Mouse (Mus musculus) midbrain, embryonic 12.5 days (tissue): ENCODE results near the gene Clic1. TPM values are rescaled to one million over a fixed set of nuclear protein-coding genes. Genes with fewer than 3 reads are reported as not detected.
"Not testable (repeated sequence)": the region's sequence is repeated elsewhere in the genome, so short reads cannot be mapped to it uniquely, and the experiment has no call there.

Experiments
- ATAC-seq: fragments of 200-750 bp; cut with Nextera tagmentation; 2 replicates; pipeline ENCODE4 v1.8.0; 2017; ENCODE audit warnings: low read depth, moderate TSS enrichment, moderate library complexity; ENCODE audit not compliant: low FRiP score
- H3K27ac ChIP-seq: fragments of 300-500 bp; sonication (generic); replicated peaks from 2 replicates; pipeline ENCODE4 v1.5.1; 2016; ENCODE audit warnings: mild to moderate bottlenecking
- H3K27me3 ChIP-seq: fragments of 300-500 bp; sonication (generic); 2 replicates; pipeline ENCODE4 v1.6.1; 2016; ENCODE audit warnings: mild to moderate bottlenecking
- H3K36me3 ChIP-seq: fragments of 300-500 bp; sonication (generic); 2 replicates; pipeline ENCODE4 v1.6.1; 2016
- H3K4me1 ChIP-seq: fragments of 300-500 bp; sonication (generic); 2 replicates; pipeline ENCODE4 v1.6.1; 2016
- H3K4me2 ChIP-seq: fragments of 300-500 bp; sonication (generic); replicated peaks from 2 replicates; pipeline ENCODE4 v1.6.1; 2016; ENCODE audit warnings: mild to moderate bottlenecking, moderate library complexity
- H3K4me3 ChIP-seq: fragments of 300-500 bp; sonication (generic); 2 replicates; pipeline ENCODE4 v1.5.1; 2016; ENCODE audit warnings: mild to moderate bottlenecking
- H3K9ac ChIP-seq: fragments of 300-500 bp; sonication (generic); replicated peaks from 2 replicates; pipeline ENCODE4 v1.6.1; 2016; ENCODE audit warnings: mild to moderate bottlenecking, moderate library complexity
- H3K9me3 ChIP-seq: fragments of 300-500 bp; sonication (generic); 2 replicates; pipeline ENCODE4 v1.6.1; 2016; ENCODE audit warnings: mild to moderate bottlenecking
- WGBS: fragments of 180-500 bp; shearing (Covaris S2); methylation state at CpG from one replicate; pipeline ENCODE4 v1.1.7; 2016; 5-methylcytosine and 5-hydroxymethylcytosine counted together
- polyA plus RNA-seq: library from polyadenylated mRNA; unstranded; fragments of >200 nt; fragmentation: Nextera tagmentation; extraction: Ambion mirVana; gene quantifications from 2 replicates; pipeline ENCODE4 v1.2.1, GENCODE M21; 2016

Clic1 gene
- 145 and 165 TPM in 2 replicates for polyA plus RNA-seq

GRCm38 (mm10) chr17:35049561-35050016 lies at the start of gene Clic1:
Gene Clic1, plus strand, starts transcription at chr17:35049966.
- ATAC-seq = no peak
- peaks cover 65% of the 10 kb centered on the region for H3K4me1 ChIP-seq
- 2% methylated on average over 11 of the region's 11 CpGs for WGBS

GRCm38 (mm10) chr17:35000717-35001451 lies 48.9 kb upstream of the Clic1 start, which contains the start of gene Vars:
Gene Vars, plus strand, starts transcription at chr17:35000987.
- H3K36me3 ChIP-seq = peaks cover 32% of the 10 kb centered on the region
- H3K27ac ChIP-seq = peak within 1 kb of the TSS; percentile 97
- WGBS = under 1% methylated on average over 83 of the region's 83 CpGs
- H3K27me3 ChIP-seq = no peaks in the 10 kb centered on the region
- peak within 1 kb of the TSS; percentile 100 for H3K4me2 ChIP-seq
- ATAC-seq = peak; percentile 91
- H3K4me1 ChIP-seq = peaks cover 47% of the 10 kb centered on the region
- H3K9ac ChIP-seq = peak within 1 kb of the TSS; percentile 93
- peak within 1 kb of the TSS; percentile 92 for H3K4me3 ChIP-seq
- H3K9me3 ChIP-seq = no peaks in the 10 kb centered on the region

More at GRCm38 (mm10) chr17:35049561-35050016, at the start of gene Clic1:
- H3K9me3 ChIP-seq = 0 out of 2 replicates have a peak, but pooled peaks cover 4% of the 10 kb centered on the region
- H3K36me3 ChIP-seq = peaks cover 18% of the 10 kb centered on the region
- peak within 1 kb of the TSS; percentile 93 for H3K27ac ChIP-seq
- H3K4me2 ChIP-seq = peak within 1 kb of the TSS; percentile 67
- peak within 1 kb of the TSS; percentile 52 for H3K4me3 ChIP-seq
- no peaks in the 10 kb centered on the region for H3K27me3 ChIP-seq
- peak within 1 kb of the TSS; percentile 83 for H3K9ac ChIP-seq

GRCm38 (mm10) chr17:35001452-35002152 lies 48.2 kb upstream of the Clic1 start:
- Histone ChIP-seq H3K4me2 (peak overlapping the region; percentile 100), H3K9ac (peak overlapping the region; percentile 93), H3K4me1 (peaks cover 45% of the 10 kb centered on the region), H3K36me3 (peaks cover 33% of the 10 kb centered on the region), H3K27me3 (no peaks in the 10 kb centered on the region), H3K9me3 (no peaks in the 10 kb centered on the region), H3K4me3 (peak overlapping the region; percentile 92), H3K27ac (peak overlapping the region; percentile 97)
- under 1% methylated on average over 35 of the region's 35 CpGs for WGBS
- no peak; the same call in 1 of the 2 replicates for ATAC-seq

GRCm38 (mm10) chr17:35002153-35002865 lies 47.5 kb upstream of the Clic1 start:
- H3K4me2 ChIP-seq = peak overlapping the region; percentile 100
- H3K27me3 ChIP-seq = no peaks in the 10 kb centered on the region
- WGBS = 11% methylated on average over 12 of the region's 12 CpGs
- peaks cover 41% of the 10 kb centered on the region for H3K4me1 ChIP-seq
- H3K9me3 ChIP-seq = no peaks in the 10 kb centered on the region
- peak overlapping the region; percentile 93 for H3K9ac ChIP-seq
- no peak for ATAC-seq
- H3K4me3 ChIP-seq = peak overlapping the region; percentile 92
- peak overlapping the region; percentile 97 for H3K27ac ChIP-seq
- peaks cover 40% of the 10 kb centered on the region for H3K36me3 ChIP-seq

GRCm38 (mm10) chr17:35003022-35003838 lies 46.5 kb upstream of the Clic1 start:
- no peak overlapping the region for H3K27ac ChIP-seq

GRCm38 (mm10) chr17:35004075-35004717 lies 45.6 kb upstream of the Clic1 start:
- H3K27me3 ChIP-seq = no peaks in the 10 kb centered on the region
- peaks cover 32% of the 10 kb centered on the region for H3K4me1 ChIP-seq
- H3K27ac ChIP-seq = no peak overlapping the region
- peaks cover 51% of the 10 kb centered on the region for H3K36me3 ChIP-seq
- 95% methylated on average over 17 of the region's 17 CpGs for WGBS
- H3K9ac ChIP-seq = no peak overlapping the region
- ATAC-seq = no peak
- no peak overlapping the region for H3K4me3 ChIP-seq
- no peak overlapping the region for H3K4me2 ChIP-seq
- H3K9me3 ChIP-seq = no peaks in the 10 kb centered on the region

More at GRCm38 (mm10) chr17:35003022-35003838, 46.5 kb upstream of the Clic1 start:
- Histone ChIP-seq H3K9ac (peak overlapping the region; percentile 93), H3K9me3 (no peaks in the 10 kb centered on the region), H3K27me3 (no peaks in the 10 kb centered on the region), H3K4me3 (0 out of 2 replicates have a peak overlapping the region, but pooled peaks have one; percentile 10), H3K4me2 (peak overlapping the region; percentile 100), H3K36me3 (peaks cover 49% of the 10 kb centered on the region), H3K4me1 (peaks cover 41% of the 10 kb centered on the region)
- WGBS = 83% methylated on average over 9 of the region's 9 CpGs
- ATAC-seq = no peak

- no peak overlapping the region for H3K27ac ChIP-seq
- no peaks in the 10 kb centered on the region for H3K27me3 ChIP-seq
- peaks cover 23% of the 10 kb centered on the region for H3K4me1 ChIP-seq
- H3K36me3 ChIP-seq = peaks cover 60% of the 10 kb centered on the region
- H3K4me3 ChIP-seq = no peak overlapping the region
- WGBS = 95% methylated on average over 10 of the region's 10 CpGs
- H3K9me3 ChIP-seq = no peaks in the 10 kb centered on the region
- no peak overlapping the region for H3K9ac ChIP-seq
- no peak for ATAC-seq
- H3K4me2 ChIP-seq = no peak overlapping the region
Measured at GRCm38 (mm10) chr17:35005158-35005557, 44.6 kb upstream of the Clic1 start.

- Histone ChIP-seq H3K36me3 (peaks cover 68% of the 10 kb centered on the region), H3K4me1 (peaks cover 22% of the 10 kb centered on the region)
- H3K27ac ChIP-seq, H3K27me3 ChIP-seq, H3K4me2 ChIP-seq, H3K4me3 ChIP-seq, H3K9ac ChIP-seq, ATAC-seq, H3K9me3 ChIP-seq: not testable (repeated sequence)
- 98% methylated on average over 4 of the region's 5 CpGs for WGBS
Measured at GRCm38 (mm10) chr17:35005902-35006301, 43.9 kb upstream of the Clic1 start.

- no peaks in the 10 kb centered on the region for H3K27me3 ChIP-seq
- no peak overlapping the region for H3K4me2 ChIP-seq
- no peak overlapping the region for H3K9ac ChIP-seq
- peaks cover 83% of the 10 kb centered on the region for H3K36me3 ChIP-seq
- H3K9me3 ChIP-seq = no peaks in the 10 kb centered on the region
- H3K4me3 ChIP-seq = no peak overlapping the region
- WGBS = 96% methylated on average over 7 of the region's 7 CpGs
- ATAC-seq = no peak
- peaks cover 12% of the 10 kb centered on the region for H3K4me1 ChIP-seq
- no peak overlapping the region for H3K27ac ChIP-seq
Measured at GRCm38 (mm10) chr17:35007387-35007991, 42.3 kb upstream of the Clic1 start.

GRCm38 (mm10) chr17:35009586-35009985 lies 40.2 kb upstream of the Clic1 start:
- no peak for ATAC-seq
- 89% methylated on average over 7 of the region's 7 CpGs for WGBS
- H3K4me1 ChIP-seq = no peaks in the 10 kb centered on the region
- H3K36me3 ChIP-seq = peaks cover 98% of the 10 kb centered on the region
- H3K4me3 ChIP-seq = no peak overlapping the region
- H3K9me3 ChIP-seq = no peaks in the 10 kb centered on the region
- no peaks in the 10 kb centered on the region for H3K27me3 ChIP-seq
- H3K9ac ChIP-seq = no peak overlapping the region
- H3K27ac ChIP-seq = no peak overlapping the region
- no peak overlapping the region for H3K4me2 ChIP-seq
